Mouse (Mus musculus) midbrain, embryonic 11.5 days (tissue): ENCODE measurements around the gene Slc2a8. TPM values are rescaled to one million over a fixed set of nuclear protein-coding genes. Genes with fewer than 3 reads are reported as not detected.
A peak's percentile ranks its signal among the peaks of the same experiment; 100 is the strongest.

Experiments
- ATAC-seq: fragments of 200-750 bp; cut with Nextera tagmentation; 2 replicates; pipeline ENCODE4 v1.8.0; 2017; ENCODE audit warnings: moderate TSS enrichment, moderate library complexity; ENCODE audit not compliant: low FRiP score
- DNase-seq: peaks from one replicate; pipeline ENCODE4 v3.0.0; 2015; ENCODE audit warnings: low spot score; ENCODE audit errors: missing footprints
- H3K27ac ChIP-seq: fragments of 300-500 bp; sonication (generic); 2 replicates; pipeline ENCODE4 v1.5.1; 2014; ENCODE audit warnings: low read depth, low read length
- H3K27me3 ChIP-seq: fragments of 300-500 bp; sonication (generic); 2 replicates; pipeline ENCODE4 v1.6.1; 2014; ENCODE audit warnings: mild to moderate bottlenecking, low read length, moderate library complexity, mixed read lengths; ENCODE audit not compliant: control insufficient read depth, insufficient read depth
- H3K36me3 ChIP-seq: fragments of 300-500 bp; sonication (generic); 2 replicates; pipeline ENCODE4 v1.6.1; 2014; ENCODE audit warnings: mild to moderate bottlenecking, low read length, moderate library complexity, mixed read lengths; ENCODE audit not compliant: control insufficient read depth, insufficient read depth
- H3K4me1 ChIP-seq: fragments of 300-500 bp; sonication (generic); 2 replicates; pipeline ENCODE4 v1.6.1; 2014; ENCODE audit warnings: low read length; ENCODE audit not compliant: control insufficient read depth, insufficient read depth
- H3K4me2 ChIP-seq: fragments of 300-500 bp; sonication (generic); 2 replicates; pipeline ENCODE4 v1.6.1; 2014; ENCODE audit warnings: mild to moderate bottlenecking, moderate library complexity
- H3K4me3 ChIP-seq: fragments of 300-500 bp; sonication (generic); 2 replicates; pipeline ENCODE4 v1.5.1; 2014; ENCODE audit warnings: low read depth, low read length
- H3K9ac ChIP-seq: fragments of 300-500 bp; sonication (generic); 2 replicates; pipeline ENCODE4 v1.6.1; 2014; ENCODE audit warnings: low read length
- H3K9me3 ChIP-seq: fragments of 300-500 bp; sonication (generic); 2 replicates; pipeline ENCODE4 v1.6.1; 2016; ENCODE audit warnings: low read length; ENCODE audit not compliant: control insufficient read depth
- WGBS: fragments of 180-500 bp; shearing (Covaris S2); extraction: QIAGEN DNeasy Blood & Tissue Kit; methylation state at CpG from one replicate; pipeline ENCODE4 v1.1.7; 2014; 5-methylcytosine and 5-hydroxymethylcytosine counted together
- polyA plus RNA-seq: library from polyadenylated mRNA; unstranded; fragments of >200 nt; fragmentation: Nextera tagmentation; extraction: Ambion mirVana; gene quantifications from 2 replicates; pipeline ENCODE4 v1.2.1, GENCODE M21; 2014

Gene Slc2a8
- polyA plus RNA-seq, 1 experiment from 2014 or later: 8.4 TPM

DNA sequence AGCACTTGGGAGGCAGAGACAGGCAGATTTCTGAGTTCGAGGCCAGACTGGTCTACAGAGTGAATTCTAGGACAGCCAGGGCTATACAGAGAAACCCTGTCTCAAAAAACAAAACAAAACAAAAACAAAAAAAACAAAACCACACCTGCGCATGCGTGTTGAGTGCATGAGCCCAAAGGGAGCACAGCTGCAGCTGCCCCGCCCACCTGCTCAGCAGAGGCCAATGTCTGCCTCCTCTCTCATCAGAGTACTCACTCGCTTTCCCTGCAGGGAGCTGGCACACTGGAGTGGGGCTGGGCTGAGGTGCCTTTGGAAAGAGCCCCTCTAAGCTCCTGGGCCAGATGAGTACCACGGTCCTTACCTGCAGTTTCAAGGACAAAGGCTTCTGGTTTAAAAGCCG, 50.2 kb downstream of the Slc2a8 start:
- DNase-seq (no peak), ATAC-seq (no peak)
- no peak overlapping the region for H3K9ac ChIP-seq
- no peaks in the 10 kb centered on the region for H3K36me3 ChIP-seq
- no peaks in the 10 kb centered on the region for H3K27me3 ChIP-seq
- H3K4me1 ChIP-seq: no peaks in the 10 kb centered on the region
- no peak overlapping the region for H3K4me3 ChIP-seq
- WGBS: 86% methylated on average over 7 of the region's 7 CpGs
- H3K4me2 ChIP-seq: no peak overlapping the region
- H3K9me3 ChIP-seq: no peaks in the 10 kb centered on the region
- no peak overlapping the region for H3K27ac ChIP-seq

DNA sequence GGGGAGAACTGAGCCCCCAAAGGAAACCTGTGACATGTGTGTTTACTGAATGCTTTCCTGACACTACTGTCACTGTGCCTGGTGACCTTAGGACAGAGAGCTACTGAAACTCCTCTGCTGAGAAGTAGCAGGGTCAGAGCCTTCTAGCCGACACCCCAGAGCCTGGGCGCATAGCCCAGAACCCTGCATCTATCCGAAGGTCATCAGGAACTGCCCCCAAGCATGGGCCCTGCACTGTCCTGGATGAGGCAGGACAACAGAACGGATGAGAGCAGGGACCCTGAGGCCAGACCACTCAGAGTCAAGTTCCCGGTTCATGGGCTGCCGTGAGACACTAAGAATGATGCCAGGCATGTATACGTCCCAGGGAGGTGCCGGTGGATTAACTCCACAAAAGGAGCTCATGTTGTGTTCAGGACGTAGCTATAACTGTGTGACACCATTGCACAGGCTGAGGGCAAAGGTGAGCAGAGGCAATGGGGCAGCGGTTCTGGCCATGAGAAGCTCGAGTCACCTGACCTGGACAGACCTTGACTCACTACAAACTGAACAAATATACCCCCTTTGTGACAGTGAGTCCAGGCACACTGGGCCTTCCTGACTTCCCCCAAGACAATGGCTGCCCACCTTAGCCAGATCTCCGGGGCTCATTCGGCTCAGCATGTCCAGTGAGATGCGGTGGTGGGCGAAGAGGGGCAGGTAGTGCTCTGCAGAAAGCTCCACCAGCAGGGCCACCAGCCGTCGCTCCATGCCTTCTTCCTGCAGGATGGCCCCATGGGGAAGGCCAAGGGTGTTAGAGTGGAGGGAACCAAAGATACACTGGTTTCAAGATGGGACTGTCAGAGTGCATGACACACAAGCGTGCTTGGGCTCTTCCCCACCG, 52.7 kb downstream of the Slc2a8 start:
- Histone ChIP-seq H3K4me3 (no peak overlapping the region), H3K9ac (no peak overlapping the region), H3K27me3 (no peaks in the 10 kb centered on the region), H3K4me1 (no peaks in the 10 kb centered on the region), H3K9me3 (no peaks in the 10 kb centered on the region), H3K4me2 (no peak overlapping the region), H3K36me3 (no peaks in the 10 kb centered on the region), H3K27ac (no peak overlapping the region)
- ATAC-seq (no peak), DNase-seq (no peak)
- WGBS: 88% methylated on average over 19 of the region's 19 CpGs

DNA sequence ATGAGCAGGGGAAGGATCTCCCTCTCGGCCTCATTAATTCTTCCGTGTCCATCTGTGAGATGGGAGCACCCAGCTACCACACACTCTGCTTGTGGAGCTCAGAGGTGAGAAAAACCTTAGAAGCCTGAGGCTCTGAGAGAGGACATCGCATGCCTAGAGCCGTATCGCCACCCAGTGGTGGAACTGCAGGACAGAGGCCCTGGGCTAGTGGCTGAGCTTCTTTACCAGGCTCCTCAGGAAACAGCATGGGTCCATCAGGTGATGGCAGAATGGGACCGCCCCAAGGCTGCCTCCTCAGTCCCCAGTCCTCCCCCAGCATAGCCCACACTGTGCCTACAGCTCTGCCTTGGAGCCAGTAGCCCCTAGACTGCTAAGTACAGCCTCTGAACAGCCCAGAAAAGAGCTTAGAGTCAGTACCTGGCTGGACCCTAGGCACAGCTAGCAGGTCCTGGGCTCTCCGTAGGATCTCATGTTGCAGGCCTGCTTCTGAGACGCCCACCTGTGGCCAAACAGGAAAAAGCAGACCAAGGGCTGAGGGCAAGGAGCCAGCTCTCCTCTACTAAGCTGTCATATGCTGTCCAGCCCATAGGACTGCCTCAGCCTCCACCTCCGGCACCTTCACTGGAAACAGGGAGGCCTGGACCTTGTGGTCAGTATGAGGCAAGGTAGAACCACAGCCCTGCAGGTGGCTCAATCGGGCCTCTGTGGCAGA, 53.5 kb downstream of the Slc2a8 start:
- no peak overlapping the region for H3K27ac ChIP-seq
- WGBS: 33% methylated on average over 10 of the region's 10 CpGs
- no peaks in the 10 kb centered on the region for H3K9me3 ChIP-seq
- H3K4me2 ChIP-seq: no peak overlapping the region
- H3K4me1 ChIP-seq: no peaks in the 10 kb centered on the region
- no peaks in the 10 kb centered on the region for H3K27me3 ChIP-seq
- H3K9ac ChIP-seq: no peak overlapping the region
- DNase-seq (peak; percentile 91), ATAC-seq (peak; percentile 64)
- no peak overlapping the region for H3K4me3 ChIP-seq
- H3K36me3 ChIP-seq: no peaks in the 10 kb centered on the region

DNA sequence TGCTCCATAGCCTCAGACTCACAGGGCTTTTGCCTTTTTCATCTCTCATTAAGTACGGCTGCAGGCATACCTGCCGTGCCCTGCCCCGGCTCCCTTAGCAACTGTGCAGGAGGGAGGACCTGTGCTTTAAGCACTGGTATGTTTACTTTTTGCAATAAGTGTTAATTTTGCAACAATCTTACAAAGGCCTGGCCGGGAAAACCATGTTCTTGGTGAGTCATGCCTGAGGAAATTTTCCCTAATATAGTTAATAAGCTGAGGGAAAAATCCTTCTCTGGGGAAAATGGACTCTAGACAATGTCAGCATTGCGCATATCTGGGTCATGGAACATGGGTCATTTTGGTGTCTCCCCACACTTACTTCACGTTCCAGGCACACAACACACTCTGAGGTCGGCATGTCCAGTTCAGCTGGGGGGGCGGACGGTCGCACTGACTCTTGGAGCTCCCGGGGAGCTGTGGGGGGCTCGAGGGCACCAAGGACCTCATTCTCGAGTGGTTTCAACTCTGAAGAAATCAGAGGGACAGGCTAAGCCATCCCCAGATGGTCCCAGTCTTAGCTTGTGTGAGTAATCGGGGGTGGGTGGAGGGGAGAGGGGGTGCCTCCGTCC, 54.2 kb downstream of the Slc2a8 start:
- no peaks in the 10 kb centered on the region for H3K27me3 ChIP-seq
- H3K4me1 ChIP-seq: no peaks in the 10 kb centered on the region
- 81% methylated on average over 15 of the region's 15 CpGs for WGBS
- H3K9me3 ChIP-seq: no peaks in the 10 kb centered on the region
- DNase-seq (no peak), ATAC-seq (peak; percentile 30)
- H3K27ac ChIP-seq: no peak overlapping the region
- H3K4me3 ChIP-seq: no peak overlapping the region
- no peak overlapping the region for H3K4me2 ChIP-seq
- no peak overlapping the region for H3K9ac ChIP-seq
- 0 out of 2 replicates have a peak, but pooled peaks cover under 1% of the 10 kb centered on the region for H3K36me3 ChIP-seq

DNA sequence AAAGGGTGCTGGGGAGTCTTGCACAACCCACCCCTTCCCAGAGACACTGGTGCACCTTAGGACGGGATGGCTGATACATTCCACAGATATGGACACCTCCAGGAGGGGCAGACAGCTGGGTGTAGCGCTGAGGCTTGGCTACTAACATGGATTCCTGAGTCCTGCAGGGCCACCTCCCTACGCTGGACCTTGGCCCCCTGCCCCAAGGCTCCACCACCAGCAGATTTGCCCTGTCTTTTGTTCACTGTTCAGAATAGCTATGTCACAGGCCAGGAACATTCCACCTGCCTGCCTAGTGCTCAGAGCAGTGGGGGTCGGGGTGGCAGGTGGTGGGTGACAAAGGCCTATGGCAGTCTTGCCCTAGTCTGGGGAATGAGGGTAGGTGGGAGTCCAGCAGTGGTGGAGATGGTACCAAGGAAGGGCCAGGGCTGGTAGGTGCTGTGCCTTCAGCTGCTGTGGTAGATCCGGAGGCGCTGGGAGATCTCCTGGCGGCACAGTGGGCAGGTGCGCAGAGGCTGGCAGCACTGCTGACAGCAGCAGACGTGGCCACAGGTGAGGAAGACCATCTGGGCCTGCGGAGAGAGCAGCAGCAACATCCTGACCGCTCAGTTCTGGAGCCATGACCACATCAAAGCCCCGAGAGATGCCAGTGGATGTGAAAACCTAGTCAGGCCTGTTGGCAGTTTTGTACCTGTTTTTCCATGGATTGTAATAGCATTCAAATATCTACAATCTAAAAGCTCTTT, 55.4 kb downstream of the Slc2a8 start:
- no peaks in the 10 kb centered on the region for H3K27me3 ChIP-seq
- H3K27ac ChIP-seq: no peak overlapping the region
- no peak overlapping the region for H3K4me3 ChIP-seq
- DNase-seq (no peak), ATAC-seq (no peak)
- H3K9ac ChIP-seq: no peak overlapping the region
- no peaks in the 10 kb centered on the region for H3K9me3 ChIP-seq
- H3K4me1 ChIP-seq: no peaks in the 10 kb centered on the region
- 0 out of 2 replicates have a peak, but pooled peaks cover 4% of the 10 kb centered on the region for H3K36me3 ChIP-seq
- 90% methylated on average over 12 of the region's 12 CpGs for WGBS
- no peak overlapping the region for H3K4me2 ChIP-seq

DNA sequence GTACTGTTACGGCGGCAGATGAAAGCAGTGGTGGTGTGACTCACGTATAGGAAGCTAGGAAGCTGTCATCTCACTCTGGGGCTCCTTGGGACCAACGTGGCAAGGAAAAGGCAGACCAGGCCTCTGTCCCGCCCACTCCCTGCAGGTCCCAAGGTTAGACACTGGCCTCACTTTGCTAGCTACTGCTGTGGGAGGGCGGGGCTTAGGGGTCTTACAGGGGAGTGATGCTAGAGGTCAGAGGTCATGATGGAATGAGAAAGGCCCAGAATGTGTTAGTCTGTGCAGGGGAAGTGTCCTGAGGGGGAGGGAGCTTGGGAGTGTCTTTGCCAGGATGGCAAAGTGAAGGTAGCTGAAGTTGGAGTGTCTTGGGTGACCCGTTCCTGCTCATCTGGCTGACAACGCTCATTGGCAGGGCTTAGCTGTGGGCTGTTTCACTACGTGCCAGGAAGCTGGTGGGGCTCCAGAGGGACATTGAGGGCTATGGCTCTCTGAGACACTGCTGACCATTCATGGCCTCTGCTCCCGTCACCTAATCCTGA, 57.5 kb downstream of the Slc2a8 start:
- WGBS: 77% methylated on average over 10 of the region's 10 CpGs
- Histone ChIP-seq H3K36me3 (peaks cover 6% of the 10 kb centered on the region; the same call in 1 of the 2 replicates), H3K4me3 (no peak overlapping the region), H3K27ac (no peak overlapping the region), H3K27me3 (no peaks in the 10 kb centered on the region), H3K9me3 (no peaks in the 10 kb centered on the region), H3K4me1 (no peaks in the 10 kb centered on the region), H3K9ac (no peak overlapping the region), H3K4me2 (no peak overlapping the region)
- ATAC-seq: no peak
- DNase-seq: peak; percentile 79

DNA sequence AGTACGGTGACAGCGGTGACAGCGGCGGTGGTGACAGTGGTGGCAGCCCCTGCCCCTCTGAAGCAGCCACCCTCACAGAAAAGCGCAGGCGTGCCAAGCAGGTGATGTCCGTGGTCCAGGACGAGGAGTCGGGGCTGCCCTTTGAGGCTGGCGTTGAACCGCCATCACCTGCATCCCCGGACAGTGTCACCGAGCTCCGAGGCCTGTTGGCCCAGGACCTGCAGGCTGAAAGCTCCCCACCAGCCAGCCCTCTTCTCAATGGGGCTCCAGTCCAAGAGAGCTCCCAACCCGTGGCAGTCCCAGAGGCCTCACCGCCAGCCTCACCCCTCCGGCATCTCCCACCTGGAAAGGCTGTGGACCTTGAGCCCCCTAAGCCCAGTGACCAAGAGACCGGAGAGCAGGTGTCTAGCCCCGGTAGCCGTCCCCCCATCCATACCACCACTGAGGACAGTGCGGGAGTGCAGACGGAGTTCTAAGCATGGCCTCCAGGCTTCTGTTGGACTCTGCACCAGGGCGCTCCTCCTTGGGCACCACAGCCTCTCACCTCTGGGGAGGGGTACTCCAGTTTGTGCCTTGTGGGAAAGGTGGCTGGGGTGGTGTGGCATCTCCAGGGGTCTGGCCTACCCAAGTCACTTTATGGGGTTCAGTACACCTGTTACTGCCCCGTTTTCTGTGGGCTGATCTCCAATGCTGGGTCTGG, 58.2 kb downstream of the Slc2a8 start:
- Histone ChIP-seq H3K27ac (no peak overlapping the region), H3K9ac (no peak overlapping the region), H3K27me3 (no peaks in the 10 kb centered on the region), H3K9me3 (no peaks in the 10 kb centered on the region), H3K4me3 (no peak overlapping the region), H3K36me3 (peaks cover 6% of the 10 kb centered on the region; the same call in 1 of the 2 replicates), H3K4me1 (no peaks in the 10 kb centered on the region), H3K4me2 (no peak overlapping the region)
- 92% methylated on average over 24 of the region's 24 CpGs for WGBS
- ATAC-seq (no peak), DNase-seq (peak; percentile 54)
